Mouse (Mus musculus) neural tube, embryonic 12.5 days (tissue): ENCODE data around the gene Calr. TPM values are rescaled to one million over a fixed set of nuclear protein-coding genes. Genes with fewer than 3 reads are reported as not detected.

Source experiments
- ATAC-seq: fragments of 200-750 bp; cut with Nextera tagmentation; 2 replicates; pipeline ENCODE4 v1.8.0; 2017; ENCODE audit warnings: low read depth, mild to moderate bottlenecking, moderate TSS enrichment, moderate library complexity; ENCODE audit not compliant: low FRiP score
- H3K27ac ChIP-seq: fragments of 300-500 bp; sonication (generic); 2 replicates; pipeline ENCODE4 v1.5.1; 2016
- H3K27me3 ChIP-seq: fragments of 300-500 bp; sonication (generic); replicated peaks from 2 replicates; pipeline ENCODE4 v1.6.1; 2016; ENCODE audit warnings: mild to moderate bottlenecking
- H3K36me3 ChIP-seq: fragments of 300-500 bp; sonication (generic); 2 replicates; pipeline ENCODE4 v1.6.1; 2016; ENCODE audit warnings: mild to moderate bottlenecking
- H3K4me1 ChIP-seq: fragments of 300-500 bp; sonication (generic); 2 replicates; pipeline ENCODE4 v1.6.1; 2016
- H3K4me2 ChIP-seq: fragments of 300-500 bp; sonication (generic); replicated peaks from 2 replicates; pipeline ENCODE4 v1.6.1; 2016; ENCODE audit warnings: mild to moderate bottlenecking
- H3K4me3 ChIP-seq: fragments of 300-500 bp; sonication (generic); 2 replicates; pipeline ENCODE4 v1.5.1; 2016
- H3K9ac ChIP-seq: fragments of 300-500 bp; sonication (generic); 2 replicates; pipeline ENCODE4 v1.6.1; 2016; ENCODE audit warnings: mild to moderate bottlenecking
- H3K9me3 ChIP-seq: fragments of 300-500 bp; sonication (generic); 2 replicates; pipeline ENCODE4 v1.6.1; 2016; ENCODE audit warnings: mild to moderate bottlenecking
- WGBS: fragments of 180-500 bp; shearing (Covaris S2); methylation state at CpG from one replicate; pipeline ENCODE4 v1.1.7; 2016; 5-methylcytosine and 5-hydroxymethylcytosine counted together
- microRNA-seq: library from miRNA; unstranded; fragments of <30 nt; microRNA quantifications from one replicate; pipeline ENCODE4, GENCODE M21; 2017
- polyA plus RNA-seq: library from polyadenylated mRNA; unstranded; fragments of >200 nt; fragmentation: Nextera tagmentation; extraction: Ambion mirVana; gene quantifications from 2 replicates; pipeline ENCODE4 v1.2.1, GENCODE M21; 2016

The Calr gene
- polyA plus RNA-seq, 1 experiment from 2014 or later = 769 TPM

DNA sequence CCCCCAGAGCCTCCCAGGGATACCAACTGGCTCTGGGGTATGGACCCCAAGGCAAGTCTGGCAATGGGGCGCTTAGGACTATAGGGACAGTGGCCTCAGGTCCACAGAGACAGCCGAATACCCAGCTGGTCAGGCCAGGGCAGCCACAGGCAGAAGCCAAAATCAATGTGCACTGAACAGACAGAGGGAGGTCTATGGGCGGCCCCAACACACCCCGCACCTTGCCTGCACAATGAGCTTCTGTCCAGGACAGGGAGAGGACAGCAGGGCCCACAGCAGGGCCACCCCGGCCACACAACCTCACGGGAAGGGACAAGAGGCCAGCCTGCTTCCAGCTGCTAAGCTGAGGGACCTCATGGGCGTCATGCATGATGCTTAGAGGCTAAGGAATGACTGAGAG lies 52.2 kb downstream of the Calr start:
- 51% methylated on average over 7 of the region's 7 CpGs for WGBS
- no peaks in the 10 kb centered on the region for H3K9me3 ChIP-seq
- H3K9ac ChIP-seq = 0 out of 2 replicates have a peak overlapping the region, but pooled peaks have one; percentile 1
- peaks cover 23% of the 10 kb centered on the region for H3K4me1 ChIP-seq
- H3K4me3 ChIP-seq = no peak overlapping the region
- H3K4me2 ChIP-seq = 0 out of 2 replicates have a peak overlapping the region, but pooled peaks have one; percentile 22
- H3K36me3 ChIP-seq = no peaks in the 10 kb centered on the region
- H3K27ac ChIP-seq = no peak overlapping the region
- no peak for ATAC-seq
- peaks cover 97% of the 10 kb centered on the region for H3K27me3 ChIP-seq

DNA sequence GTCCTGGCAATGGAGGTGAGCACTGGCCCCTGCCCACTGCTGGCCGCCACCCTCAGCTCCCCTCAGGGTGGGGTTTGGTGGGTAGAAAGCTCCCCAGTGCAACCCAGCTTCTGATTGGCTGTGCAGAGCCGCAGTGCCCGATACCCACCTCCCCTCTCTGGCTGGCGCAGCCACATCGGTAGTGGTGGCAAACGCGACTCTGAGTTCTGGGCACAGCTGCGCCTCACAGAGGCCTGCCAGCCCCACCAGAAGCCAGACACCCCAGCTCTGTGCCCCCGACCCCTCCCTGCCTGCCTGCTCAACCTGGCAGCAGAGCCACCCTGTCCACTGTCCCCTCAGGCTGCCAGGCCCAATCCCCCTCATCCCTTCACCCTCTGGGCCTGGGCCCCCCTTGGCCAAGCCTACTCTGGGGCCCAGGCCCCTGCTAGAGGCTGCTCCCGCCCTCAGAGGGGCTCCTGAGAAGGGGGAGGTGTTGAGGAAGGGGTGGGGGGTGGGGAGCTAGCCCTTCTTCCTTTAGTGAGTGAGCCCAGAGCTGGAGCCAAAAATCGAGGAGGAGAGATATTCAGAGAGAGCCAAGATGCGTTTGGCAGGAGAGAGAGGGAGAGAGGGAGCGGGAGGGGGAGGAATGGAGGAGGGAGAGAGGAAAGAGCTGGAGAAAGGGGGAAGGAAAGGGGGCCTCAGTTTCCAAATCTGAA lies 52.8 kb downstream of the Calr start:
- 54% methylated on average over 13 of the region's 13 CpGs for WGBS
- ATAC-seq = no peak
- Histone ChIP-seq H3K27me3 (peaks cover 98% of the 10 kb centered on the region), H3K9me3 (no peaks in the 10 kb centered on the region), H3K4me3 (no peak overlapping the region), H3K27ac (no peak overlapping the region), H3K4me2 (peak overlapping the region; percentile 22; the same call in 1 of the 2 replicates), H3K36me3 (no peaks in the 10 kb centered on the region), H3K9ac (no peak overlapping the region), H3K4me1 (peaks cover 18% of the 10 kb centered on the region)

DNA sequence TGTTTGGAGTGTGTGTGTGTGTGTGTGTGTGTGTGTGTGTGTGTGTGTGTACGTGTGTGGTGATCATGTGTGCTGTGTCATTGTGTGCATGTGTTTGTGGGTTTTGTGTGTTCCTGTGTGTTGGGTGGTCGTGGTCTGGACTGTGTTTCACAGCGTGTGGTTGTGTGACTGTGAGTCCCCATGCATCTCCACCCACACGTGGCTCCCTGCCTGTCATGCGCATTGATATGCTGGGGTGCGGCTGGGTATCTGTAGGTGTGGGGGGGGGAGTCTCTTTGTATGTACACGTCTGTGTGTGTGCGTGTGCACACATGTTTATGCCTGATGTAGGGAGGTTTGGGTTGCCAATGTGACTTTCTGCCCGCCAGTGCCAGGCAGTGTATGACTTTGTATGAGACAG lies 53.6 kb downstream of the Calr start:
- Histone ChIP-seq H3K27me3 (peaks cover 98% of the 10 kb centered on the region), H3K4me2 (no peak overlapping the region), H3K27ac (no peak overlapping the region), H3K36me3 (no peaks in the 10 kb centered on the region), H3K4me3 (no peak overlapping the region), H3K4me1 (peaks cover 10% of the 10 kb centered on the region), H3K9me3 (no peaks in the 10 kb centered on the region), H3K9ac (no peak overlapping the region)
- 84% methylated on average over 9 of the region's 9 CpGs for WGBS
- no peak for ATAC-seq

DNA sequence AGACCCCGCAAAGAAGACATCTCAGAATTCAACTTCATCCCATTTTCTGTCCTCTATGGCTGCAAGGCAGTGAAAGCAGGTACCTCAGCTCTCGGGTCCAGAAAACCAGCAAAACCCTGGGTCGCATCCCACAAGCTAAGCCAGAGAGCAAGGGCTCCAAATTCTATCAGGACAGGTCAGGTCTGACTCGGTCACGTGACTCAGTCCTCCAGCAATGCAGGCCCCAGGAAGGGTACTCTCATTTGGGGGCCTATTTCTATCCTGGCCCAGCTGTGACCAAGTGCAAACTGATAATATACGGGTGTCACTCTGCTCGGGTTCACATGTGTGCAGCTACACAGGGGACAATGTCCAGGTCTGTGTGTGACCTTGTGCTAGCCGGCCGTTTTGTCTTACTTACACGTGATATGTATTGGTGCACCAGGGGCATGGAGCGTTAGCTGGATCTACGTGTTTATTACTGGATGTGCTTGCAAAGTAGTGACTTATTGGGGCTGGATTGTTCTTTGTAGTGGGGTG lies 54.2 kb downstream of the Calr start:
- H3K9me3 ChIP-seq = no peaks in the 10 kb centered on the region
- H3K4me3 ChIP-seq = no peak overlapping the region
- H3K27ac ChIP-seq = no peak overlapping the region
- H3K4me1 ChIP-seq = peaks cover 6% of the 10 kb centered on the region
- no peak overlapping the region for H3K9ac ChIP-seq
- 75% methylated on average over 12 of the region's 12 CpGs for WGBS
- peaks cover 98% of the 10 kb centered on the region for H3K27me3 ChIP-seq
- ATAC-seq = no peak
- no peaks in the 10 kb centered on the region for H3K36me3 ChIP-seq
- no peak overlapping the region for H3K4me2 ChIP-seq

Small RNA genes within 50 kb of the gene (microRNA-seq; reads per million reads assigned to microRNA genes)
- 4.6 reads per million, percentile 13 among the genes with 10 or more reads in this experiment for gene Mir7069

Other genes with a start within 250 kb of the Calr start
- 72.4 and 72.8 TPM in 2 replicates for gene Ier2, start 184.1 kb downstream of the Calr start, polyA plus RNA-seq
- gene Trmt1, start 160.6 kb downstream of the Calr start, polyA plus RNA-seq = 58.5 and 59.1 TPM in 2 replicates
- 17.2 and 19.2 TPM in 2 replicates for gene Nacc1, start 159.1 kb downstream of the Calr start, polyA plus RNA-seq
- gene Lyl1, start 145.5 kb downstream of the Calr start, polyA plus RNA-seq = 4.4 and 4.5 TPM in 2 replicates
- 2.5 and 2.6 TPM in 2 replicates for gene G430095P16Rik, start 123.9 kb downstream of the Calr start, polyA plus RNA-seq
- gene Nfix, start 46.6 kb downstream of the Calr start, polyA plus RNA-seq = 8.4 and 11.2 TPM in 2 replicates
- gene Dand5, start 24.1 kb downstream of the Calr start, polyA plus RNA-seq = 6.5 and 8.3 TPM in 2 replicates
- 39.7 and 40.1 TPM in 2 replicates for gene Gadd45gip1, start 15.4 kb downstream of the Calr start, polyA plus RNA-seq
- gene Rad23a, start 6.3 kb downstream of the Calr start, polyA plus RNA-seq = 89.7 and 94.8 TPM in 2 replicates
- gene Farsa, start 10.1 kb upstream of the Calr start, polyA plus RNA-seq = 108 and 110 TPM in 2 replicates
- gene Syce2, start 25.2 kb upstream of the Calr start, polyA plus RNA-seq = 34.2 and 34.9 TPM in 2 replicates
- 32.1 and 37.0 TPM in 2 replicates for gene Gcdh, start 47.0 kb upstream of the Calr start, polyA plus RNA-seq
- gene Klf1, start 55.0 kb upstream of the Calr start, polyA plus RNA-seq = 3.4 and 4.0 TPM in 2 replicates
- gene Dnase2a, start 61.6 kb upstream of the Calr start, polyA plus RNA-seq = 5.2 and 6.5 TPM in 2 replicates
- gene Mast1, start 90.4 kb upstream of the Calr start, polyA plus RNA-seq = 43.0 and 44.9 TPM in 2 replicates
- gene Rtbdn, start 100.1 kb upstream of the Calr start, polyA plus RNA-seq = 0.93 and 1.1 TPM in 2 replicates
- not detected in 2 replicates for gene Gm49661, start 122.5 kb upstream of the Calr start, polyA plus RNA-seq
- 1,247 and 1,331 TPM in 2 replicates for gene Prdx2, start 122.7 kb upstream of the Calr start, polyA plus RNA-seq
- gene Rnaseh2a, start 122.8 kb upstream of the Calr start, polyA plus RNA-seq = 78.4 and 85.2 TPM in 2 replicates
- 9.9 TPM in 2 replicates for gene Junb, start 131.8 kb upstream of the Calr start, polyA plus RNA-seq
- 17.6 and 18.2 TPM in 2 replicates for gene Hook2, start 143.7 kb upstream of the Calr start, polyA plus RNA-seq
- not detected in 2 replicates for gene Best2, start 167.6 kb upstream of the Calr start, polyA plus RNA-seq
- 144 and 150 TPM in 2 replicates for gene Asna1, start 178.3 kb upstream of the Calr start, polyA plus RNA-seq
- 180 and 189 TPM in 2 replicates for gene Trir, start 179.9 kb upstream of the Calr start, polyA plus RNA-seq
- gene Tnpo2, start 190.0 kb upstream of the Calr start, polyA plus RNA-seq = 39.2 and 40.4 TPM in 2 replicates
- gene Fbxw9, start 213.1 kb upstream of the Calr start, polyA plus RNA-seq = 38.1 and 40.5 TPM in 2 replicates
- not detected in 2 replicates for gene Gm5741, start 221.0 kb upstream of the Calr start, polyA plus RNA-seq
- 76.3 and 87.4 TPM in 2 replicates for gene Dhps, start 224.8 kb upstream of the Calr start, polyA plus RNA-seq
- gene Wdr83os, start 233.8 kb upstream of the Calr start, polyA plus RNA-seq = 104 and 111 TPM in 2 replicates
- 54.6 and 57.9 TPM in 2 replicates for gene Wdr83, start 234.4 kb upstream of the Calr start, polyA plus RNA-seq
- 18.0 and 18.7 TPM in 2 replicates for gene Man2b1, start 236.3 kb upstream of the Calr start, polyA plus RNA-seq